Mouse (Mus musculus) lung, postnatal 10 days (tissue): ENCODE results near the gene Vmn2r104.

Experiments used
- DNase-seq: peaks from one replicate; pipeline ENCODE4 v3.0.0; 2021

The Vmn2r104 gene

GRCm38 (mm10) chr17:20048236-20048635 lies at the start of gene Vmn2r104:
Vmn2r104 (minus strand) TSS chr17:20048336.
- DNase-seq: no peak

- DNase-seq: no peak
These were observed 26.0 kb upstream of the Vmn2r104 start for GRCm38 (mm10) chr17:20074090-20074489.

GRCm38 (mm10) chr17:20071656-20072396 lies 23.7 kb upstream of the Vmn2r104 start:
- no peak for DNase-seq
